Mouse (Mus musculus) CD4-positive helper T cell, adult 2 months (primary cell): Measurements from ENCODE around the gene V1ra8.
"Not testable (repeated sequence)": the region's sequence is repeated elsewhere in the genome, so short reads cannot be mapped to it uniquely, and the experiment has no call there.

Experiments
- DNase-seq: peaks from one replicate; pipeline ENCODE4 v3.0.0-alpha.2; 2012; ENCODE audit warnings: low read depth, missing footprints, low spot score

V1ra8 gene

DNA sequence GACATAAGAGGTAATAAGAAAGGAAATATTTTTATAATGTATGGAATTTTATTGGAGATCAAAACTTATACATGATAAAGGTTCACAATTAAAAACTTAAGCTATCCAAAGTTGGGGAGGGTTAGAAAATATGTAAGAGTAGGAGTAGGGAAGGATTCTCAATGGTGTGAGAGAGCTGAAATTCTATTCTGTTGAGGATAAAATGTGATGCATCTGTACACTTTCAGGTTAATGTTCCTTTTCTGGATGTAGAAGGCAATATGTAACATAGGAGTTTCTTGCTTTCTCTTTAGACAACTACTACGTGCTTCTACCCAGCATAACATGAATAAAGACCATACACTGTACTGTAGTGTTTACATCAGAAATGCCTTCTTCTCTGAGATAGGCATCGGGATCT lies at the start of gene V1ra8:
TSS of gene V1ra8 (plus strand) at position 301 of the 400 bp plus-strand sequence.
- DNase-seq, result not testable (repeated sequence)

DNA sequence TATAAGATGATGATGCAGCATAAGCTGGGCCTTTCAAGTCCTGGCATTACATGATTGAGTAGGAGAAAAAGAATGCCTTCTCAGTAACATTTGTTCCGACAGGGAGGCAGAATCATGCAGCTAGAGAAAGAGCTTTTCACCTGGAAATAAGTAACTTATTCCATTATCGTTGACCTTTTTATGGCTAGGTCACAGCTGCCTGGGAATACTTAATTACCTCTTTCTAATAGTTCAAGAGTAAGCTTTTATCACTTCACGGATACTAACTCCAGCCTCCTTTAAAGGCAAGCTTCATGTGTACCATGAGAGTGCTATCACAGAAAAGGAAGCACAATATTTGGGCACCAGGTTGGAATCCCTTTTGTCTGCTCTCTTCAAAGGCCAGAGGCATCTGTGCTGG lies 42.5 kb upstream of the V1ra8 start:
- no peak for DNase-seq

- no peak for DNase-seq
These were observed 28.1 kb upstream of the V1ra8 start, which contains the start of gene Vmn1r52 for GRCm38 (mm10) chr6:90174508-90174907. Vmn1r52 (plus strand) TSS chr6:90174808.

DNA sequence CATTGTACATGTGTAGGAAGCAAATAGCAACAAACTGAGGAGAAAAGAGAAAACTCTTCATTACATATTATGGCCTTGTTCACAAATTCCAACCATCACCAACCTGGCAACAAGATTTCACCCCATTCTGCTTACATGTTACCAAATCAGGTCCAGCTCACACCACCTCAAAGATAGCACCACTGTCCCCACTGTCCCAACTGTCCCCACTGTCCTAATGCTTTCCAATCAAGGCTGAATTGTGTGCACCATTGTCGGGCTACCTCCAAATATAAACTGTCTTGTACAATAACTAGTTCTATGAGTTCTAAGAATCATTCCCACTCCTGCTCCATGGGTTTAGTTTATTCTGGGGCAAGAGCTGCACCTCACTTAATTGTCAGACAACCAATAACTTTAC lies 21.7 kb downstream of the V1ra8 start, which contains the start of gene Vmn1r53:
TSS of gene Vmn1r53 (minus strand) at position 101 of the 400 bp plus-strand sequence.
- no peak for DNase-seq

GRCm38 (mm10) chr6:90232114-90232513 lies 29.5 kb downstream of the V1ra8 start:
- not testable (repeated sequence) for DNase-seq

- DNase-seq, result no peak
These were observed 30.1 kb downstream of the V1ra8 start for GRCm38 (mm10) chr6:90232681-90233080.

DNA sequence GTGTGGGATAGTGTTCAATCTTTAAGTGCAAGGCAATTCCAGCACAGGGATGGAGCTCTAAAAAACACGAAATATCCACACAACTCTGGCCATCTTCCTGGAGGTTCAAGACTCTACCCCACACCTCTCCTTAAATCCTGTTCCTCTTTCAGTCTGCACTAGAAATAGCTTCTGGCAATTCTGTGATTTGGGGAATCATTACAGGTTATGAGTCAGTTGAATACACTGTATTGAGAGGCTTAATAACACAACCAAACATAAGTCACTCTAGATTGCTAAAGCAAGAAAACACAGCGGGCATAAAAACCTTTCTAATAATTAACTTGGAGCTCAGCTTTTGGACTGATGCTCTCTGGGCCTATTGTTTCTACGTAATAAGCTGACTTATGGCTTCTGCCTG lies 41.4 kb downstream of the V1ra8 start:
- DNase-seq, result no peak

DNA sequence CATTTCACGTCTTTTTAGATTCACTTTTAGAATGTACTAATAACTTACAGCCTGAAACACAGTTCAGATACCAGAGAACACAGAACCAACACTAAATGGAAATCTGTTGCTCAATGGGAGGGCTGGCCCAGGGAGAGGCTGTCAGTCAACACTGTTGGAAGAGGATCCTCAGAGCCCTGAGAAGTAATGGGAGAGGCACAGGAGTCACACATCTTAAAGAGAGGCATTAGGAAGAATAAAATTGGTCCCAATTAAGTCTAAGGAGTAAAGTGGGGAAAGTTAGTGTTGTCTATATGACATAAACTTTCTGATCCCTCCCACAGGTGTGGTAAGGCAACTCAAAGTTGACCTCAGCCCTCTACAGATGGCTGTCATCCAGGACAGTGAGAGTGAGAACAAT lies 43.4 kb downstream of the V1ra8 start, which contains the start of gene Vmn1r54:
TSS of gene Vmn1r54 (plus strand) at position 301 of the 400 bp plus-strand sequence.
- DNase-seq, result no peak
